Mouse (Mus musculus) liver, embryonic 15.5 days (tissue): ENCODE results near the gene Afap1. TPM values are rescaled to one million over a fixed set of nuclear protein-coding genes. Genes with fewer than 3 reads are reported as not detected.
A peak's percentile ranks its signal among the peaks of the same experiment; 100 is the strongest.

Experiments used
- ATAC-seq: fragments of 200-750 bp; cut with Nextera tagmentation; 2 replicates; pipeline ENCODE4 v1.8.0; 2017; ENCODE audit warnings: moderate number of reproducible peaks, mild to moderate bottlenecking, moderate library complexity; ENCODE audit not compliant: insufficient read depth
- H3K27ac ChIP-seq: fragments of 300-500 bp; sonication (generic); replicated peaks from 2 replicates; pipeline ENCODE4 v1.5.1; 2015; ENCODE audit warnings: mild to moderate bottlenecking, inconsistent platforms
- H3K27me3 ChIP-seq: fragments of 300-500 bp; sonication (generic); 2 replicates; pipeline ENCODE4 v1.6.1; 2015; ENCODE audit warnings: mild to moderate bottlenecking, inconsistent platforms
- H3K36me3 ChIP-seq: fragments of 300-500 bp; sonication (generic); replicated peaks from 2 replicates; pipeline ENCODE4 v1.6.1; 2015; ENCODE audit warnings: moderate library complexity, mild to moderate bottlenecking, inconsistent platforms
- H3K4me1 ChIP-seq: fragments of 300-500 bp; sonication (generic); replicated peaks from 2 replicates; pipeline ENCODE4 v1.6.1; 2015; ENCODE audit warnings: inconsistent platforms
- H3K4me2 ChIP-seq: fragments of 300-500 bp; sonication (generic); 2 replicates; pipeline ENCODE4 v1.6.1; 2015; ENCODE audit warnings: moderate library complexity, mild to moderate bottlenecking, inconsistent platforms
- H3K4me3 ChIP-seq: fragments of 300-500 bp; sonication (generic); replicated peaks from 2 replicates; pipeline ENCODE4 v1.5.1; 2015; ENCODE audit warnings: mild to moderate bottlenecking, inconsistent platforms
- H3K9ac ChIP-seq: fragments of 300-500 bp; sonication (generic); 2 replicates; pipeline ENCODE4 v1.6.1; 2015; ENCODE audit warnings: moderate library complexity, mild to moderate bottlenecking, inconsistent platforms
- H3K9me3 ChIP-seq: fragments of 300-500 bp; sonication (generic); replicated peaks from 2 replicates; pipeline ENCODE4 v1.6.1; 2016; ENCODE audit warnings: inconsistent platforms
- WGBS: fragments of 180-500 bp; shearing (Covaris S2); methylation state at CpG from one replicate; pipeline ENCODE4 v1.1.7; 2015; ENCODE audit warnings: mixed read lengths; ENCODE audit not compliant: insufficient replicate concordance; 5-methylcytosine and 5-hydroxymethylcytosine counted together
- polyA plus RNA-seq: library from polyadenylated mRNA; unstranded; fragments of >200 nt; fragmentation: Nextera tagmentation; extraction: Ambion mirVana; gene quantifications from 2 replicates; pipeline ENCODE4 v1.2.1, GENCODE M21; 2015

Afap1 gene
- polyA plus RNA-seq, 1 experiment from 2014 or later: 1.2 TPM

GRCm38 (mm10) chr5:35882391-35882790, 10.7 kb upstream of the Afap1 start:
- no peak overlapping the region for H3K9ac ChIP-seq
- H3K36me3 ChIP-seq: no peaks in the 10 kb centered on the region
- no peak overlapping the region for H3K4me2 ChIP-seq
- no peaks in the 10 kb centered on the region; the same call in 1 of the 2 replicates for H3K27me3 ChIP-seq
- H3K4me1 ChIP-seq: no peaks in the 10 kb centered on the region
- no peak overlapping the region for H3K27ac ChIP-seq
- H3K4me3 ChIP-seq: no peak overlapping the region
- no peaks in the 10 kb centered on the region for H3K9me3 ChIP-seq
- no peak for ATAC-seq
- WGBS: 55% methylated on average over 9 of the region's 9 CpGs

DNA sequence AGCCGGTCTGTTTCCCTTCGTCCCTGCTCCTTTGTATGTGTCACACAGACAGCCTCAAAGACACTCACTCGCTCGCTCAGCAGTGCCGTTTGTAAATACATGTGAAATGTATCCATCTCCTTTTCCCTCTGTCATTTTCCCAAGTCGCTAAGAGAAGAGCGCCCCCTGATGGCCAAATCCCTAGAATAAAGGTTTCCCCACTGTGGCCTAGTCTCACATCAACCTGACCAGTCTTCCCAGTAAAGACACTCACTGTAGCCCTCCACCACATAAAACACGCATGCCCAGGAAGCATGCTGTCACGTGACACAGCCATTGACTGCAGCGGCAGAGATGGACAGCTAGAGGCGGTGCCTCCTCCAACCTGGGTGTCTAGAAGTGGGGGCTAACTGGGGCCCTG, 8.9 kb upstream of the Afap1 start:
- H3K4me2 ChIP-seq: no peak overlapping the region
- 35% methylated on average over 11 of the region's 11 CpGs for WGBS
- no peak for ATAC-seq
- no peak overlapping the region for H3K4me3 ChIP-seq
- no peaks in the 10 kb centered on the region for H3K9me3 ChIP-seq
- no peaks in the 10 kb centered on the region; the same call in 1 of the 2 replicates for H3K27me3 ChIP-seq
- no peak overlapping the region for H3K27ac ChIP-seq
- no peaks in the 10 kb centered on the region for H3K36me3 ChIP-seq
- H3K9ac ChIP-seq: no peak overlapping the region
- no peaks in the 10 kb centered on the region for H3K4me1 ChIP-seq

DNA sequence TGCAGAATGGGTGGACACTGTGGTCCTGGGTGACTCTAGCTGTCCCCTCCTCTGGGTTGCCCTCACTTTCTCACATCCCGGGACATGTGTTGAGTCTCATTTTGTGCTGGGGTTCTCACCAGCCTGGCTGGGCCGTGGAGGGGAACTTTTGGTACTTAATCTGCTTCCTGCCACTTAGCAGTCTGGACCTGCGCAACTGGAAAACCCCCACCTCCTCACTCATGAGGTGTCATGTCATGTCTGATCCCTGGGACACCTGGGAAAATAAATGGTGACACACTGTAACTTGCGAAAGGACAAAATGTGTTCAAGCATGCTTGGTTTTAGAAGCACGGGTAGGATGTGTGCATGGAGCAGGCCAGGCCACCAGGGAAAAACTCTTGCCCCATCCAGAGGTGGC, 8.4 kb upstream of the Afap1 start:
- H3K4me2 ChIP-seq: no peak overlapping the region
- ATAC-seq: no peak
- no peak overlapping the region for H3K4me3 ChIP-seq
- H3K9me3 ChIP-seq: no peaks in the 10 kb centered on the region
- no peak overlapping the region for H3K27ac ChIP-seq
- no peaks in the 10 kb centered on the region; the same call in 1 of the 2 replicates for H3K27me3 ChIP-seq
- H3K4me1 ChIP-seq: no peaks in the 10 kb centered on the region
- 72% methylated on average over 5 of the region's 5 CpGs for WGBS
- no peak overlapping the region for H3K9ac ChIP-seq
- H3K36me3 ChIP-seq: no peaks in the 10 kb centered on the region

DNA sequence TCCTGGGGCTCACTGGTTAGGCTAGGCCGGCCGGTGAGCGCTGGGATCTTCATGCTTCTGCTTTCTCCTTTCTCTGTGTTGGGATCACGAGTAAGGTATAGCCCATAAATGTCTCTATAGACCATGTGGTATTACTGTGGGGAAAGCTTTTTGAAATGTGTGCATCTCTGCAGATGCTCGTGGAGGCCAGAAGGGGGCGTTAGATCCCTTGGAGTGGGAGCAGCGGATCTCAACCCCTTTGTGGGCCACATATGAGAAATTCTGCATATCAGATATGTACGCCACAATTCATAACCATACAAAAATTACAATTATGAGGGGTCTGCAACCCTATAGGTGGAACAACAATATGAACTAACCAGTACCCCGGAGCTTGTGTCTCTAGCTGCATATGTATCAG, 4.2 kb upstream of the Afap1 start:
- H3K27ac ChIP-seq: no peak overlapping the region
- no peaks in the 10 kb centered on the region for H3K9me3 ChIP-seq
- H3K4me1 ChIP-seq: peaks cover 10% of the 10 kb centered on the region
- no peak overlapping the region for H3K4me3 ChIP-seq
- WGBS: 38% methylated on average over 9 of the region's 9 CpGs
- H3K4me2 ChIP-seq: no peak overlapping the region
- H3K9ac ChIP-seq: no peak overlapping the region
- H3K36me3 ChIP-seq: no peaks in the 10 kb centered on the region
- ATAC-seq: no peak
- H3K27me3 ChIP-seq: peaks cover 19% of the 10 kb centered on the region

DNA sequence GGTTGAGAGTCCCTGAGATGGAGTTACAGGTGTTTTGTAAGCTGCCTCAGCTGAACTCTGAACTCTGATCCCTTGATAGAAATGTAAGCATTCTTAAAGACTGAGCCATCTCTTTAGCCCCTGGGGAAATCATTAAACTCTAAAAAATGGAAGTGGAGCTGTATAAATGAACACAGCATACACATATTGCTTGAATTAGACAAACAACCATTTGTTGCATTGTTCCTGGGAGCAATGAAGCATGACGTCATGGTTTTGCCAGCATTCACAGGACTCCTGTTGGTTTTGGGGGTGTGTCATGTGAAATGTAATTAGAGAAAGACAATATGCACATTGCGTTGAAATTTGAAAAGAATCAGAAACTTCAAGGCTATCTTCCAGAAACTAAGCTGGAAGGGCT, 3.5 kb upstream of the Afap1 start:
- Histone ChIP-seq H3K4me2 (no peak overlapping the region), H3K27me3 (peaks cover 26% of the 10 kb centered on the region), H3K9ac (no peak overlapping the region), H3K36me3 (no peaks in the 10 kb centered on the region), H3K9me3 (no peaks in the 10 kb centered on the region), H3K4me3 (no peak overlapping the region), H3K4me1 (peaks cover 10% of the 10 kb centered on the region), H3K27ac (no peak overlapping the region)
- 71% methylated on average over 2 of the region's 2 CpGs for WGBS
- ATAC-seq: no peak

GRCm38 (mm10) chr5:35890985-35891730, 2.0 kb upstream of the Afap1 start:
- no peak for ATAC-seq
- no peak overlapping the region for H3K9ac ChIP-seq
- H3K36me3 ChIP-seq: no peaks in the 10 kb centered on the region
- peaks cover 10% of the 10 kb centered on the region for H3K4me1 ChIP-seq
- H3K4me2 ChIP-seq: no peak overlapping the region
- WGBS: 71% methylated on average over 13 of the region's 13 CpGs
- no peaks in the 10 kb centered on the region for H3K9me3 ChIP-seq
- no peak overlapping the region for H3K27ac ChIP-seq
- peaks cover 37% of the 10 kb centered on the region for H3K27me3 ChIP-seq
- H3K4me3 ChIP-seq: no peak overlapping the region

- Histone ChIP-seq H3K4me2 (no peak overlapping the region), H3K4me1 (peaks cover 10% of the 10 kb centered on the region), H3K36me3 (no peaks in the 10 kb centered on the region), H3K9ac (no peak overlapping the region), H3K27ac (no peak overlapping the region), H3K27me3 (peaks cover 37% of the 10 kb centered on the region), H3K9me3 (no peaks in the 10 kb centered on the region), H3K4me3 (no peak overlapping the region)
- 48% methylated on average over 3 of the region's 3 CpGs for WGBS
- no peak for ATAC-seq
These were observed 756 bp upstream of the Afap1 start for GRCm38 (mm10) chr5:35892363-35892762.

GRCm38 (mm10) chr5:35893805-35894260, 714 bp downstream of the Afap1 start:
- Histone ChIP-seq H3K27me3 (peaks cover 37% of the 10 kb centered on the region), H3K9ac (peak overlapping the region; percentile 47; the same call in 1 of the 2 replicates), H3K4me1 (peaks cover 10% of the 10 kb centered on the region), H3K4me3 (peak overlapping the region; percentile 56), H3K9me3 (no peaks in the 10 kb centered on the region), H3K27ac (no peak overlapping the region), H3K36me3 (no peaks in the 10 kb centered on the region), H3K4me2 (peak overlapping the region; percentile 72)
- WGBS: 3% methylated on average over 21 of the region's 21 CpGs
- ATAC-seq: no peak

GRCm38 (mm10) chr5:35894295-35895047, 1.4 kb downstream of the Afap1 start:
- Histone ChIP-seq H3K36me3 (no peaks in the 10 kb centered on the region), H3K4me2 (peak overlapping the region; percentile 72), H3K4me3 (peak overlapping the region; percentile 56), H3K9ac (peak overlapping the region; percentile 47; the same call in 1 of the 2 replicates), H3K9me3 (no peaks in the 10 kb centered on the region), H3K4me1 (peaks cover 10% of the 10 kb centered on the region), H3K27ac (no peak overlapping the region), H3K27me3 (peaks cover 37% of the 10 kb centered on the region)
- ATAC-seq: no peak
- WGBS: 22% methylated on average over 30 of the region's 30 CpGs

DNA sequence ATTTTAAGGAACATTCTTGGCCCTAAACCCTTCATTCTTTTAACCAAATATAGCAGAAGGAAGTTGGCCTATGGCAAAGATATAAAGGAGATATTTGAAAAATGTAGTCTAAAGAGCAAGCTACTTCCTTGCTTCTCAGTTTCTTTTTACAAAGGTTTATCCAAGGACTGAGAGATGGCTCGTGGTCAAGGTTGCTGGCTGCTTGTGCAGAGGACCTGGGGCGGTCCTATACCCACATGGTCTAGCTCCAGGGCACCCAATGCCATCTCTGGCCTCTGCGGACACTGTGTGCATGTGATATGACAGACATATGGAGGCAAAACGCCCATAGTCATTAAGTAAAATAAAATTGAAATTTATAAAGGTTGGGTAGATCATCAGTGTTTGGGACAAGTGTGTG, 2.8 kb downstream of the Afap1 start:
- no peaks in the 10 kb centered on the region for H3K36me3 ChIP-seq
- no peak overlapping the region for H3K9ac ChIP-seq
- ATAC-seq: no peak
- H3K27me3 ChIP-seq: peaks cover 37% of the 10 kb centered on the region
- no peak overlapping the region for H3K4me2 ChIP-seq
- H3K9me3 ChIP-seq: no peaks in the 10 kb centered on the region
- H3K4me3 ChIP-seq: no peak overlapping the region
- no peak overlapping the region for H3K27ac ChIP-seq
- WGBS: 54% methylated on average over 4 of the region's 4 CpGs
- H3K4me1 ChIP-seq: peaks cover 17% of the 10 kb centered on the region

DNA sequence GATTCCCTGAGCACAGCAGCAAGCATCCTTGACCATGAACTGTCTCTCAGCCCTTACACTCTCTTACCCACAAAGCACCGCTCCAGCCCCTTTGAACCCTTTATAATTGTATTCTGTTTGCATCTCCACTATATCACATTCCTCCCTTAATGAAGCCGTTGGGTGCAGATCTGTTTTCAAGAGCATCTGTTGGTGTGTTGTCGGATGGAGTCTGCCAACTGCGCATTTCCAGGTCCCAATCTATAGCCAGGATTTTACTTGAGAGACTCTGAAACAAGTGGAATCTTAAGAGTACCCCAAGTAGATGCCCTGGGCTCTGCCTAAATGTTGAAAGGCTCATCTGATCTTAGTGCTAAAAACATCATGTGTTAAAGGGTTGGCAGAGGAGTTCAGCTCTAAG, 3.4 kb downstream of the Afap1 start:
- no peak overlapping the region for H3K9ac ChIP-seq
- 72% methylated on average over 4 of the region's 4 CpGs for WGBS
- no peaks in the 10 kb centered on the region for H3K9me3 ChIP-seq
- H3K4me2 ChIP-seq: no peak overlapping the region
- H3K4me1 ChIP-seq: peaks cover 22% of the 10 kb centered on the region
- H3K27ac ChIP-seq: no peak overlapping the region
- peaks cover 37% of the 10 kb centered on the region for H3K27me3 ChIP-seq
- ATAC-seq: no peak
- no peaks in the 10 kb centered on the region for H3K36me3 ChIP-seq
- H3K4me3 ChIP-seq: no peak overlapping the region
